Mouse (Mus musculus): ENCODE measurements at regions not wholly inside any gene's neighbourhood (a gene's known extent, or its start where the extent isn't known, plus 50 kb on each side); places are given as distances from the start of the nearest gene placed in this dataset.

DNA sequence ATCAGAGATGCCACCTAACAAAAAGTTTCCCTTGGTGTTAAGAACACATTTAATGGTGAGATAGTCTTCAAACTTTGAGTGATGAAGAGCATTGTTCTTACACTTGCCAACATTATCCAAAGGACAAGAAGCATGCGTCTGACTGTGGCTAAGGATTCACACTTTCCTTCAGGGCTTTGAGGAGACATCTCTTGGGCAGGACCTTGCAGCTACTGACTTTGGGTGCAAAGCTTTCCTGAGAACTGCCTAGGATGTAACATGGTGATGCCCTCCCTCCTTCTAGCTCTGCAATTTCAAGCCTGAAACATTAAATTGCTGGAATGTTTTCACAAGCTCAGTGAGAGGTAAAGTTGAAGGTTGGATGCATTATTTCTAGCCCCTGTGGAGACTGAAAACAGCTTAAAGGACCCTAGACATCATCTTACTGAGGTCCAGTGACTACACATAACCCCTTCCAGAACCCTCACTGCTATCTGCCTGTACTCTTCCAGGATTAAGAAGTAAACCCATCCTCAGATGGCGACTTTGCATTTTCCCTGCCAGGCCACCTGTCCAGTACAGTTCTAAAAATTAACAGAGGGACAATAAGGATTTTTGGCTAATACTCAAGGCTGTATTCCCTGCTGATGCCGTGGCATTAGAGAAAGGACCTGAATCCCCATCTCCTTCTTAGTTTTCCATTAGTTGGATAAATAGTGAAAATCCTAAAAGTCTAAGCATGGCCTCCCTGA is 137.3 kb upstream of the Sptlc3 start:
- DNase-seq (ENCODE audit: inconsistent age in 2 of 2, low spot score in 1 of 2), result no peak

DNA sequence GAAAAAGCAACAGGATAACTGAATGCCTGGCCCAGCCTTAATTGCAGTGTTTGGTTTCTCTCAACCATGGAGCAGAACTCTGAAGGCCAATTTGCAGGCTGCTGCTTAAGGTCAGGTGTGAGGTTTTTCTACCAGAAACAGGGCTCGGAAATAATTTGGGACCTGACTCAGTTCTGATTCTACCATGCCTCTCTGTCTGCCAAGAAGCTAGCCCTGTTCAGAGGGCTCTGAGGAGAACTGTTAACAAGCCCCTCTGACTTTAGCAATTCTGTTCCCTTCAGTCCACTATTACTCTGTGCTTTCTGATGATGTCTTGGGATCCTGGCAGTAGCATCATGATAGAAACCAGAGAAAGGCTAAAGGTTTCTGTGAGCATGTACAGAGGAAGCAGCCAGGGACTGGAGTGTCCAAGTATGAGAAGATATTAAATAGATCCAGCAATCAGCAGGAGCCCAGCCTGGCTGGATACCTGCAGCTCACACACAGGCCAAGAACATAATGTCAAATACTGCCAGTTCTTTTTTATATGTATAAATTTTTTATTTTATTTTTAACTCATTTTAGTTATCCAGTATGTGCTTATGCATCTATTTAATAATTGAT is 131.4 kb upstream of the Sptlc3 start:
- no peak for DNase-seq (ENCODE audit: inconsistent age in 2 of 2, low spot score in 1 of 2)

DNA sequence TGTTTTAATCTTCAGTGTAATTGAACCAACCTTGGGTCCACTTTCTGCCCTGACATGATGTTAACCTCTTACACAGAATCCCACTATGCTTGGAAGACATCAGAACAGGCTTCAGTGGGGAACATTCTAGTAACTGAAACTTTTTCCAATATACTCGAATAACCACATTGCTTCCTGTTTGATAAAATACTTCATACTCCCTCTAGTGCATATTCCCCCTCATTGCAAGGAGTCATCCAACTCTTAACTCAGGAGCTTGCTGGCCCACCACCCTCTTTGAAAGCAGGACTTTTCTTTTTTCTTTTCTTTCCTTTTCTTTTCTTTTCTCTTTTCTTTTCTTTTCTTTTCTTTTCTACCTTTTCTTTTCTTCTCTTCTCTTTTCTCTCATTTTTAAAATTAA is 123.6 kb upstream of the Sptlc3 start:
- peak in 1 of 2 experiments; percentile 26 for DNase-seq (ENCODE audit: inconsistent age in 2 of 2, low spot score in 1 of 2)

DNA sequence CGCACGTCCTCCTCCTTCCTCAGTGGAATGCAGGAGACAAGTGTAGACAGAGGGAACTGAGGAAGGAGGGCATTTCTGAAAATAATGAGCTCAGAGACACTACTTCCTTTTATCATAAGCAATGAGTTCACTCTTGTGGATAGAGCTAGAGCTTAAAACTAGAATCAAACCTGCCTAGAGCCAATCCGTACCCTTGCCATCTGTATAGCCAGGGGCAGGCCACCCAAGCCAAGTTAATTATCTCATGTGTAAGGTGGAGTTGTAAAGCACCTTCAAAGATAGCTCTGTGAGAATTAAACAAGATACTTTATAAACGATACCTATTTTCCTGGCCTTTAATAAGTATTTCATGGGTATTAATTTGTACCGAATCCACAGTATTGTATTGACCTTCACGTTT is 113.4 kb upstream of the Sptlc3 start:
- no peak for DNase-seq (ENCODE audit: inconsistent age in 2 of 2, low spot score in 1 of 2)

DNA sequence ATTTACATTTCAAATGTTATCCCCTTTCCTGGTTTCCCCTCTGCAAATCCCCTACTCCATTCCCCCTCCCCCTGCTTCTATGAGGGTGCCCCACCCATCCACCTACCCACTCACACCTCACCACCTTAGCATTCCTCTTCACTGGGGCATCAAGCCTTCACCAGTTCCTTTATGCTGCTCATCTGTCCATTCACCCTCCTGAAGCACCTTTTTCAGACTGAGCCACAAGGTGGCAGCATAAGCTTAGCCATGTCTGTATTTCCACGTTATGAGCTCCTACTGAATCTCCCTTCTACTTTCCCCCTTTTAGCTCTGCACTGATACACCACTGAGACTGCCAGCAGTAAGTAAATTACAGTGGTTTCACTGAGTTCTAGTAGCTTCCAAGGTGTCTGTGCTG is 112.1 kb upstream of the Sptlc3 start:
- DNase-seq (ENCODE audit: inconsistent age in 2 of 2, low spot score in 1 of 2), result peak; percentile 60 to 91

DNA sequence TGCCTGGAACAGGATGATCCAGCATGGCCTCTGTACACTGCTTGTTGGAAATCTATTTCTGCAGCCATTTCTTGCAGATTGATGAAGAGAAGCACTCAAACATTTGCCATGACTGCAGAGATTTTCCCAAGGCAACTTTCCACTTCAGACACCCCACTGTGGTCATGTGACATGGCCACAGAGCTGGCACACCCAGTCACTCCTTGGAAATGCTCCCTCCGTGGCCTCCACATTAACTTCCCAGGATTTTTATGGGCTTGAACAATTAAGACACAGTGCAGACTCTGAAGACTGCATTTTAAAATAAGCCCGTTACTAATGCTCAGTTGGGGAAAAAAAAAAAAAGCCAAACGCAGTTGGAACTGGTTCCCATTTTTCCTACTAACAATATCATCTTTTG is 80.2 kb upstream of the Sptlc3 start:
- DNase-seq (ENCODE audit: inconsistent age in 2 of 2, low spot score in 1 of 2), result peak in 1 of 2 experiments; percentile 10

DNA sequence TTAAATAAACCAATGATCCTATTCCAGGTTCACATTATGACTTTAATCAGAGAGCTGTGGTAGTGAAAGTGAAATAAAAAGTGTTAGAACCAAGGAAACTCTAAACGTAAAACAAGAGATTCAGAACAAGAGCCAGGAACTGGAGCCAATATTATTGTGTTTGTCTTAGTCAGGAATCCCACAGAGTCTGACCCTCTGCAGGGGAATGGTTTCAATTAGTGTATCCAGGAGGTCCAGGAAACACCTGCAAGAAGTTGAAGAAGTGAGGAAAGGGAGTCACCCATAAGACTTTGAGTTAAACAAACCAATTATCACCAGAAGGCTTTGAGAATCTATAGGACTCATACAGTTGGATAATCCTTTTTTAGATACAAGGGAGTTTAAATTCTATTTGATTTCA is 76.2 kb upstream of the Sptlc3 start:
- DNase-seq (ENCODE audit: inconsistent age in 2 of 2, low spot score in 1 of 2), result peak in 1 of 2 experiments; percentile 7

DNA sequence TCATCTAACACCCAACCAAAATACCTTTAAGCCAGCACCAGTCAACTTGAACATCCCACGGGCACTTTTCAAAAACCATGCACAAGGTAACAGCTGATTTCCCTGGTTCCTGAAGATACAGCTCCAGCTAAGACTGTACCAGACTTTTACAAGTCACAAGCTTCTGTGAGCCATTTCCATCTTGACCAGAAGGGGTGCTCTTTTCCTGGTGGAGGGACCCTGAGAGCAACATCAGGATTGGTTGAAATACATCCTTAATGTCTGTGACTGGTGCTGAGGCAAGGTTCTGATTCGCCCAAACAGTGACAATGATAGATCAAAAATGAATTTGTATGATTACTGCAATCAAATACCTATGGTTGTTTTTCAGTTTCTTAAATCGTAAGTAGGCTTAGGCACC is 71.0 kb upstream of the Sptlc3 start:
- peak in 1 of 2 experiments; percentile 19 for DNase-seq (ENCODE audit: inconsistent age in 2 of 2, low spot score in 1 of 2)

DNA sequence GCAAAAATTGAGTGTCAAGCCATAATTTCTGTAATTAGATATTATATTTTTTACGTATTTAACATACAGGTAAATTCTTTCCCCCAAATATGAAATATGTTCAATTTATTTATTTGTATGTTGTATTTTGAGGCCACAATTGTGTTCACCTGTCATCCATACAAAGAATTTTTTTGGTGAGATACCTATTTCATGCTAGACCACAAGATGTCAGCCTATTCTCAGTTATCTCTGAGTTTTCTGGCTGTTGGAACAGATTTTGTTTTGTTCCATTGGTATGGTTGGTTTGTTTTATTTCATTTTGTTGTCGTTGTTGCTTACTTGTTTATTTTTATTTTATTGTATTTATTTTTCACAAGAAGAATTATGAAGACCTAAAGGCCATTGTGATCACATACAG is 70.3 kb upstream of the Sptlc3 start:
- peak in 1 of 2 experiments; percentile 19 for DNase-seq (ENCODE audit: inconsistent age in 2 of 2, low spot score in 1 of 2)
